Mouse (Mus musculus): ENCODE measurements at regions not wholly inside any gene's neighbourhood (a gene's known extent, or its start where the extent isn't known, plus 50 kb on each side); places are given as distances from the start of the nearest gene placed in this dataset.

GRCm38 (mm10) chr5:119335211-119335610 is 335.3 kb upstream of the Tbx3 start:
- Histone ChIP-seq H3K4me3 (ENCODE audit: low read depth, low read length) (no peak overlapping the region), H3K4me1 (replicated peaks; ENCODE audit: control insufficient read depth, insufficient read depth, low read length) (no peaks in the 10 kb centered on the region), H3K9me3 (ENCODE audit: control insufficient read depth) (no peaks in the 10 kb centered on the region), H3K27me3 (replicated peaks; ENCODE audit: control insufficient read depth, insufficient read depth, low read length) (no peaks in the 10 kb centered on the region), H3K36me3 (ENCODE audit: control insufficient read depth, insufficient read depth) (no peaks in the 10 kb centered on the region), H3K4me2 (replicated peaks; ENCODE audit: low read depth) (no peak overlapping the region), H3K9ac (ENCODE audit: low read depth, low read length) (no peak overlapping the region), H3K27ac (ENCODE audit: low read depth, low read length) (no peak overlapping the region)
- ATAC-seq = no peak
- no peak for TF ChIP-seq CTCF (IDR thresholded peaks at IDR 0.05; ENCODE audit: low read depth)
- WGBS = 98% methylated on average over 2 of the region's 2 CpGs

GRCm38 (mm10) chr5:119335979-119336378 is 334.5 kb upstream of the Tbx3 start:
- H3K27ac ChIP-seq (ENCODE audit: low read depth, low read length) = no peak overlapping the region
- no peaks in the 10 kb centered on the region for H3K36me3 ChIP-seq (ENCODE audit: control insufficient read depth, insufficient read depth)
- WGBS = 26% methylated on average over 6 of the region's 6 CpGs
- no peaks in the 10 kb centered on the region for H3K27me3 ChIP-seq (replicated peaks; ENCODE audit: control insufficient read depth, insufficient read depth, low read length)
- TF ChIP-seq CTCF (IDR thresholded peaks at IDR 0.05; ENCODE audit: low read depth) = no peak
- no peaks in the 10 kb centered on the region for H3K4me1 ChIP-seq (replicated peaks; ENCODE audit: control insufficient read depth, insufficient read depth, low read length)
- no peak overlapping the region for H3K9ac ChIP-seq (ENCODE audit: low read depth, low read length)
- no peaks in the 10 kb centered on the region for H3K9me3 ChIP-seq (ENCODE audit: control insufficient read depth)
- H3K4me3 ChIP-seq (ENCODE audit: low read depth, low read length) = no peak overlapping the region
- ATAC-seq = no peak
- no peak overlapping the region for H3K4me2 ChIP-seq (replicated peaks; ENCODE audit: low read depth)

DNA sequence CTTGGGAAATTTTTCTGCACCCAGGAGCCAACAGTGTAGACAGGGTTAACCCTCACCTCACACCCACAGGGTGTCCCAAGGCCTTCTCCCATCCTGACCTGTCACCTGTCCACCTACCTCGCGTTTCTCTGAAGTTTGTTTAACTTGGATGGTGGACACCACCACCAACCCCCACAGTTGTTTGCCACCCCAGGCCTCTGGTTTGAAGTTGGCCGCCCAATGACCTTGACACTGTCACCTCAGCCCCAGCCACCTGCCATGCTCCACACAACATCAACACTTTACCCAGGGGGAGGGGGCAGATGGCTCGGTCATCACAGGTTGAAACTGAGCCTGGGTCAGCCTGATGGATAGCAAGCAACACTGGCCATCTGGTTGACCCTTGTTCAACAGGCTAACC is 332.7 kb upstream of the Tbx3 start:
- no peak overlapping the region for H3K9ac ChIP-seq (ENCODE audit: low read depth, low read length)
- H3K27ac ChIP-seq (ENCODE audit: low read depth, low read length) = no peak overlapping the region
- no peaks in the 10 kb centered on the region for H3K9me3 ChIP-seq (ENCODE audit: control insufficient read depth)
- H3K27me3 ChIP-seq (replicated peaks; ENCODE audit: control insufficient read depth, insufficient read depth, low read length) = no peaks in the 10 kb centered on the region
- no peak for ATAC-seq
- no peaks in the 10 kb centered on the region for H3K36me3 ChIP-seq (ENCODE audit: control insufficient read depth, insufficient read depth)
- no peaks in the 10 kb centered on the region for H3K4me1 ChIP-seq (replicated peaks; ENCODE audit: control insufficient read depth, insufficient read depth, low read length)
- no peak for TF ChIP-seq CTCF (IDR thresholded peaks at IDR 0.05; ENCODE audit: low read depth)
- H3K4me3 ChIP-seq (ENCODE audit: low read depth, low read length) = no peak overlapping the region
- WGBS = 84% methylated on average over 4 of the region's 4 CpGs
- H3K4me2 ChIP-seq (replicated peaks; ENCODE audit: low read depth) = no peak overlapping the region

- Histone ChIP-seq H3K36me3 (ENCODE audit: control insufficient read depth, insufficient read depth) (no peaks in the 10 kb centered on the region), H3K9me3 (ENCODE audit: control insufficient read depth) (no peaks in the 10 kb centered on the region), H3K4me3 (ENCODE audit: low read depth, low read length) (no peak overlapping the region), H3K4me2 (replicated peaks; ENCODE audit: low read depth) (no peak overlapping the region), H3K4me1 (replicated peaks; ENCODE audit: control insufficient read depth, insufficient read depth, low read length) (no peaks in the 10 kb centered on the region), H3K9ac (ENCODE audit: low read depth, low read length) (no peak overlapping the region), H3K27ac (ENCODE audit: low read depth, low read length) (no peak overlapping the region), H3K27me3 (replicated peaks; ENCODE audit: control insufficient read depth, insufficient read depth, low read length) (no peaks in the 10 kb centered on the region)
- 90% methylated on average over 6 of the region's 6 CpGs for WGBS
- TF ChIP-seq CTCF (IDR thresholded peaks at IDR 0.05; ENCODE audit: low read depth) = no peak
- no peak for ATAC-seq
Measured at GRCm38 (mm10) chr5:119338711-119339110, 331.8 kb upstream of the Tbx3 start.

DNA sequence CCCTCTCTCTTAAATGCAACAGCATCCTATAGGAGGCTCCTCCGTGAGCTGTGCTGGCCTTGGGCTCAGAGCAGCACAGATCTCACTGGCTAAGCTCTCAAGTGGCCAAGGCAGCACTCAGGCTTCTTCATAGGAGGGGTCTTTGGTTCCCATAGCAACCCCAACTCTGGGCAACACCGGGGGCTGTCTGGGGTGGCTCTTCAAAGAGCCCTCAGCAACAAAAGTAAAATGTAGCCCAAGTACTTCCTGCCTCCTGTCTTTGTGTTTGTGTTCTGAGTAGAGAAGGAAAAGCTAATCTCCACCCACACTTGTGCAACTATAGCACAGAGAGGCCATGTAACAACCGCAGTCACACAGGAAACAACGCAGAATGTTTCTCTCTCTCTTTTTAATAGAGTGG is 322.2 kb upstream of the Tbx3 start:
- H3K4me1 ChIP-seq (replicated peaks; ENCODE audit: control insufficient read depth, insufficient read depth, low read length) = no peaks in the 10 kb centered on the region
- ATAC-seq = no peak
- no peaks in the 10 kb centered on the region for H3K9me3 ChIP-seq (ENCODE audit: control insufficient read depth)
- no peak overlapping the region for H3K4me2 ChIP-seq (replicated peaks; ENCODE audit: low read depth)
- no peak overlapping the region for H3K4me3 ChIP-seq (ENCODE audit: low read depth, low read length)
- H3K36me3 ChIP-seq (ENCODE audit: control insufficient read depth, insufficient read depth) = no peaks in the 10 kb centered on the region
- WGBS = 49% methylated on average over 4 of the region's 4 CpGs
- no peak for TF ChIP-seq CTCF (IDR thresholded peaks at IDR 0.05; ENCODE audit: low read depth)
- no peaks in the 10 kb centered on the region for H3K27me3 ChIP-seq (replicated peaks; ENCODE audit: control insufficient read depth, insufficient read depth, low read length)
- no peak overlapping the region for H3K9ac ChIP-seq (ENCODE audit: low read depth, low read length)
- no peak overlapping the region for H3K27ac ChIP-seq (ENCODE audit: low read depth, low read length)

- no peaks in the 10 kb centered on the region for H3K36me3 ChIP-seq (ENCODE audit: control insufficient read depth, insufficient read depth)
- no peak overlapping the region for H3K4me3 ChIP-seq (ENCODE audit: low read depth, low read length)
- H3K27ac ChIP-seq (ENCODE audit: low read depth, low read length) = no peak overlapping the region
- WGBS = 76% methylated on average over 6 of the region's 6 CpGs
- no peak overlapping the region for H3K4me2 ChIP-seq (replicated peaks; ENCODE audit: low read depth)
- no peaks in the 10 kb centered on the region for H3K4me1 ChIP-seq (replicated peaks; ENCODE audit: control insufficient read depth, insufficient read depth, low read length)
- no peak overlapping the region for H3K9ac ChIP-seq (ENCODE audit: low read depth, low read length)
- H3K27me3 ChIP-seq (replicated peaks; ENCODE audit: control insufficient read depth, insufficient read depth, low read length) = no peaks in the 10 kb centered on the region
- no peak for ATAC-seq
- no peaks in the 10 kb centered on the region for H3K9me3 ChIP-seq (ENCODE audit: control insufficient read depth)
- TF ChIP-seq CTCF (IDR thresholded peaks at IDR 0.05; ENCODE audit: low read depth) = no peak
Measured at GRCm38 (mm10) chr5:119349395-119349794, 321.1 kb upstream of the Tbx3 start.

DNA sequence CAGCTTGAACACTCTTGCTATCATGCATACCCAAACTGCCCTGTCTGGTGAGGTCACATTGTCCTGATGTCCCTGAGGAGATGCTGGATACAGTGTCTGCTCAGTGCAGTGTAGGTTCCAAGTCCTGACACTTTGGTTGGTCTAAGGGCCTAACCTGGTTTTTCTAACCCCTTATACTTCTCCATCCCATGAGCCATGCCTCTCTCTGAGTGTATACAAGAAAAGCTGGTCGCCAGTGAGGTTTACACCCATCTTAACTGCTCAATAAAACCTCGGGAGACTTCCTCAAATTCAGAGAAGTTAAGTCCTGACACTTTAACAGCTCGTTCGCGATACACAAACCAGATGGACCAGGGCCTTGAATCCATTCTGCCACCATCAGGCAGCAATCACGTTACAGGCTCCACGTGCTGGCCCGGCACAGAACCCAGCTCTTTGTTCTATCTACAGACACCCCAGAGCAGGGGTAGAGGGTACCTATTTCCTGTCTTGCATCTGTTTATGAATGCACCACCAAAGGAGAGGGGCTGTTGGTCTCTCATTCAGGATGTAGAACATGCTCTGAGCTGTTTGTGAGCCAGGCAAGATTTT is 320.0 kb upstream of the Tbx3 start:
- H3K27ac ChIP-seq (ENCODE audit: low read depth, low read length) = no peak overlapping the region

More for the DNA sequence above, 320.0 kb upstream of the Tbx3 start:
- no peak for TF ChIP-seq CTCF (IDR thresholded peaks at IDR 0.05; ENCODE audit: low read depth)
- no peaks in the 10 kb centered on the region for H3K4me1 ChIP-seq (replicated peaks; ENCODE audit: control insufficient read depth, insufficient read depth, low read length)
- H3K4me2 ChIP-seq (replicated peaks; ENCODE audit: low read depth) = no peak overlapping the region
- H3K4me3 ChIP-seq (ENCODE audit: low read depth, low read length) = no peak overlapping the region
- no peaks in the 10 kb centered on the region for H3K27me3 ChIP-seq (replicated peaks; ENCODE audit: control insufficient read depth, insufficient read depth, low read length)
- H3K9ac ChIP-seq (ENCODE audit: low read depth, low read length) = no peak overlapping the region
- WGBS = 34% methylated on average over 8 of the region's 8 CpGs
- no peaks in the 10 kb centered on the region for H3K9me3 ChIP-seq (ENCODE audit: control insufficient read depth)
- no peaks in the 10 kb centered on the region for H3K36me3 ChIP-seq (ENCODE audit: control insufficient read depth, insufficient read depth)
- no peak for ATAC-seq
